Mouse (Mus musculus) regulatory T cell (primary cell): Measurements from ENCODE around the gene Cdipt.

Experiments
- in situ Hi-C: fragments of 300-600 bp; cut with MboI, MseI; formaldehyde crosslinking; loops from one replicate; pipeline ENCODE4 v1.15.1; 2025; ENCODE audit warnings: high pct_unique_total_duplicates

Gene Cdipt

DNA sequence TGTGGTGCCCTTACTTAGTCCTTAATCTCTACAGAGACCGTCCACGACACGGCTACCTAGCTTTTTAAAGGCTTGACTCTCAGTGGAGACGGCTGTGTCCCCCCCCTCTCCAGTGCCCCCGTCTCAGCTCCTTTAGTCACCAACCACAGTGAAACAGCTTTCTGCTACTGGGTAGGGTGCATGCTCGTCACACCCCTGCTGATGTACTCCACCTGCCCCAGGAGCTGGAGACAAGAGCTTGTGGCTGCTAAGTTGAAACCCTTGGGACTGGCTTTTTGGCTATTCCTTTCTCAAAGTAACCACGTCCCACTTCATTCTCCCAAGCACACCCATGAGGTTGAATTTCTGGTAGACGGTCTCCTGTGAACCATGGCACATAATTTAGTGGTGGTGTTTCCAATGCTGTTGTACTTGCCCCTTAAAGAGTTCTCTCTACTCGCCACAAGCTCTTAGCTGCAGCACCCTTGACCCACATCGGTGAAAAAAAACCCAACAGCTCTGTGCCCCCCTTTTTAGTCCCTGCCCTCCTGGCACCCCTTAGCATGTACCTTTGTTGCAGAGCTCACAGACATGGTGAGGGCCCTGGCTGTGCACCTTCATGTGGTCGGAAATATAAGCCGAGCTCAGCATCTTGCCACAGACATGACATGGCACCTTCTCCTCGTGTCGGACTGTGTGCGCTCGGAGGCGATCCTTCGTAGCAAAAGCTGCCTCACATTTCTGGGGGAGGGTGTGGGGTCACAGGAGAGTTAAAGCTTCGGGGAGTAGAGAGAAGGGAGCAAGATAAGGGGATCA, 48.4 kb downstream of the Cdipt start:
- in situ Hi-C loops, result no loop called here

GRCm38 (mm10) chr7:127024755-127025555, 49.2 kb downstream of the Cdipt start:
- in situ Hi-C loops, result no loop called here

GRCm38 (mm10) chr7:127025556-127026160, 49.9 kb downstream of the Cdipt start:
- in situ Hi-C loops, result no loop called here

DNA sequence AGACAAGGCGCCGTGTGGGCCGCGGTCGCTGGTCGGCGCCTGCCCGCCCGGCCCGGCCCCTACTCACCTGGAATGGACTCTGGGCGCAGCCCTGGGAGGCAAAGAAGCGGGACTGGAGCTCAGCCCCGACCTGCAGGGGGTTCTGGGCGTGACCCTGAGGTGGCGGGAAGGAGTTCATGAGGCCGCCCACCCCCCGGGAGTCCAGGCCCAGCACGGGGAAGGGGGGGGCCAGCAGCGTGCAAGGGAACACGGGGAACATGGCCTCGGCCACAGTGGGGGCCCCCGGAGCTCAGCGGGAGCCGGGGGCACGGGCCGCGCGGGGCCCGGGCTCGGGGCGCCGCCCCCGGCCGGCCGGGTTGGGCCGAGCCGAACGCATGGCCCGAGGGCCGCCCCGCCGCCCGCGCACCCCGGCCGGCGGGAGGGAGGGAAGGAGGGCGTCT, 50.5 kb downstream of the Cdipt start:
- in situ Hi-C loops, result no loop called here

DNA sequence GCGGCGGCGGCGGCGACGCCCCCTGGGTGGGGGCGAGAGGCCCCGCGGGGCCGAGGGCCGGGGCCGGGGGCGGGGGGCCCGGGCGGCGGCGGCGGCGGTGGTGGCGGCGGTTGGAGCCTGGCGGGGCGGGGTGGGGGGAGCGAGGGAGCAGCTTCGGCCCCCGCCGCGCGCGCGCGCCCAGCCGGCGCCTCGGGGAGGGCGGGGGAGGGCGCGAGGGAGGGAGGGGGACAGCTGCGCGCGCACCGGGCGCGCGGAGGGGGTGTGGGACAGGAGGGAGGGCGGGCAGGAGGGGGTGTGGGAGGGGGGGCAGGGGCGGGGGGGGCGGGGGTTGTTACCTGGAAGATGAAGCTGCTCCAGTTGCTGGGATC, 50.9 kb downstream of the Cdipt start:
- in situ Hi-C loops, result no loop called here

DNA sequence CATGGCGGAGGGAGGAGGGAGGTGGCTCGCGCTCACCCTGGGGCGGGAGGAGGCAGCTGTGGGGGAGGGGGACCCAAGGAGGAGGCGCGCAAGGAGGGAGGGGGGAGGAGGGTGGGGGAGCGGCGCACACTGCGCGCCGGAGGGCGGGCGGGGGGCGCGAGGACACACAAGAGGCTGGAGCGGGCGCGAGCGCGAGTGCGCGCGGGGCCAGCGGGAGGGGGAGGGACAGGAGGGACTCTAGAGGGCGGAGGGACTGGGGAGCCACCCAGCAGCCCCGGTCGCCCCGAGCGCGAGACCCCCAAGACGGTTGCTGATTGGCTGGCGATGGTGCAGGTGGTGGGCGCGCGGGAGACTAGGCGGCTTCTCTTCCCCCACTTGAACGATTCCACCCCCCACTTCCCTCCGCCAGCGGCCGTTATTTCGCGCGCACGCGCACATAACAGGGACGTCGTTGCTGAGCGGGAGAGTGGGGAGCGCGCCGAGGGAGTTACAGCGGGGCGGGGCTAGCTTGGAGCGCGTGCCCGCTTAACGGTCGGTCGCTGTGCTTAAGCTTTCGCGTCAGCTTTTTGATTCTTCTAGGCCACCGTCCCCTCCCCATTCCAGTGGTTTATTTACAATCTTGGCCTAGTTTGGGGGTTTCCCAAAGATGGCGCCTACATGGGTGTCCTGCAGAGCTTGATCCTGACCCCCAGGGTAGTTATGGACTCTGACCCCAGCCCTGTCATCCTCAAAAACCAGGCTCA, 51.4 kb downstream of the Cdipt start, which contains the start of gene Maz:
Maz (minus strand) TSS at position 54 of the 743 bp plus-strand sequence.
- in situ Hi-C loops, result no loop called here

GRCm38 (mm10) chr7:127027885-127028284, 52.2 kb downstream of the Cdipt start:
- in situ Hi-C loops, result no loop called here
